Mouse (Mus musculus): ENCODE data around the gene Glb1l2. TPM values are rescaled to one million over a fixed set of nuclear protein-coding genes. Genes with fewer than 3 reads are reported as not detected.

The Glb1l2 gene
- total RNA-seq (2014; fragmentation: Nextera tagmentation) (not detected in 2 replicates), total RNA-seq (2017) (not detected in 2 replicates)

DNA sequence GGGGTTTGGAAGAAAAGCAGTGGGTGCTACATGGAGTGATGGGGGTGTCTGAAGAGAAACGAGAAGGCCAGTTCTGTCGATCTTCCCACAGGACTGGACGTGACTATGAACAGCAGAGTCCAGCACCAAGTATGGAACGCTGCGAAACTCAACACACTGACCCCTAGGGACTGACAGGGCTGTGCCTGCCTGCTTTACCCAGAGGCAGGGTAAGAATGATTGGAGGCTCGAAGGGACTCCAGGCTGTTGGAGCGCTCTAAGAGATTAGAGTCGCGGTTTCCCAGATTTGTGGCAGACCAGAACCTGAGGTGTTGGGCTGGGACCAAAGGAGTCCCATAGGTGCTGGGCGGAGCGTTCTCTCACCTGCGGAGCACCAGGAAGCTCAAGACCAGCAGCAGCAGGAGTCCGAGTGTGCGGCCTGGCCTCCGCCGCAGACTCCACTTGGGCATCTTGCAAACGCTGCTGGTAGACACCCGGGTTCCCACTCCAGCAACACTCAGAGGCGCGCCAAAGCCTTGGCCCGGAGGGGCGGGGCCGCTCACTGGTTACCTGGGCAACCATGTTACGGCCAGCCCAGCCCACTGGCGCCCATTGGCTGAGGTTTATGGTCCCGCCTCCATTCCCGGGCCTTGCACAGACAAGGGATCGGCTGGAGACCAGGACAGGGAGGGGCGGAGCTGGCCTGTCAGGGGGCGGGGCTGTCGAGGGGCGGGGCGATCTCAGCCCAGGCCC is at the start of gene Glb1l2:
Gene Glb1l2 (minus strand): TSS at position 534 of the 732 bp plus-strand sequence.
- ATAC-seq (replicated peaks; ENCODE audit: low FRiP score, low TSS enrichment, poor library complexity, severe bottlenecking): peak; percentile 100

DNA sequence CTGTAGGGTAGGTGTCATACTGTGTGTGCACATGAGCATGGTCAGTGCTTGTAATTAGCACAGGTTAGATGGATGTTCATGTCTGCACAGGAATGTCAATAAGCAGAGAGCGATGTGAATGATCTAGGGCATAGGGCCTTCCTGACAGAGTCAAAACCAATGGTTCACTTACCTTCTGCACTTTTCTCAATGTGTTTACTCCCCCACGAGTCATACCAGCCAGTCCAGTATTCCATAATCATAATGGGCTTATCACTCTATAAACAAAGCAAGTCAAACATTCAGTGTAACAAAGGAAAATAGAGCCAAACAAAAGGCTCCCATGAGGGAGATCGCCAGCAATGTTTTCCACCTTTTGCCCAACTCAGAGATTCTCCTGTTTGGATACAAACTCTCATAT is 24.8 kb upstream of the Glb1l2 start:
- no peak for ATAC-seq (replicated peaks; ENCODE audit: low FRiP score, low TSS enrichment, poor library complexity, severe bottlenecking)

DNA sequence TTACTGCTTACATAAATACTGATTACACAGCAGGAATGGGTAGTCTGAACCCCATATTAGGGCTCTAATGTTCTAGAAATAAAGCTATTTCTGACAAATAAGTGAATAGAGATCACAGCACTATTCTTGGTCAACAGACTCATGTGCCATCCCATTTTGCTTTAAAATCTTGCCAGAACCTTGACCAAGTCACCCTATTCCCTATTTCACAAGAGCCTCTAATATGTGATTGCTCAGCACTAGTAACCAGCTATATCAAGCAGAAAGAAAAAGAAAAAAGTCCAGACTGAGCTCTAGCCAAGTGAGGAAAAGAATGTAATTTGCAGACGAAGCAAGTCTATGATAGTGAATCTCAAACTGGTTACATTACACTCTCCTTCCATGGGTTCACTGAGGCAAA is 13.7 kb upstream of the Glb1l2 start:
- ATAC-seq (replicated peaks; ENCODE audit: low FRiP score, low TSS enrichment, poor library complexity, severe bottlenecking): no peak

DNA sequence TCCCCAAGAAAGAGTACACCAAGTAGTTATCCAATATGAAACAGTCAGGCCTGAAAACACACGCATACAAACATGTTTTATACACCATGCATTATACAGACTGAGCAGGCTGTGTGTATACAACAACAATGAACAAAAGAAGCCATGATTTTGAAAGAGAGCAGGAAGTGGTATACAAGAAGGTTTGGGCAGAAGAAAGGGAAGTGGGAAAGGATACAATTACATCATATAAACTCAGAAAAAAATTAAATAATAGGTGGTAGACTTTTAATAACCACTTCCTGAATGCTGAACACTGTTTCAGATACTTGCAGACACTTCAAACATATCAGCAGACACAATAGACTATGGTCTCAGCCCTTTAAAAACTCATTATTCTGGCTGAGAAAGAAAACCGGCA is 2.5 kb upstream of the Glb1l2 start:
- no peak for ATAC-seq (replicated peaks; ENCODE audit: low FRiP score, low TSS enrichment, poor library complexity, severe bottlenecking)

DNA sequence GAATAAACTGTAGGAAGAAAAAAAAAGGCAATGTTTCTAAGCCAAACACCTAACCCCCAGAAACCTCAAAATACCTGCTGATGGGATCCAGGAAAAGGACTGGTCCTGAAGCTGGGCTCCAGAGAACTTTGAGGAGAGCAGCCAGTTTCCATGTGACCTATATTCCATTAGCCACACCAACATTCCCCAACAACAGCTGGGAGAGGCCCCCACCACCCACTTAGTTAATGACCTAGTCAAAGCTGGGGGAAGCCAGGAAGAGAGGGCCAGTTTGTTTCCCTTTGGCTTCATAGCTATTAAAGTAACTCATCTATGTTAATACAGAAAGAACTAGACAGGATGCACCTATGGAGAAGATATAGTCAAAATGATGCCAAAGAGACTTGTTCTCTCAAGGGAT is 1.9 kb downstream of the Glb1l2 start:
- no peak for ATAC-seq (replicated peaks; ENCODE audit: low FRiP score, low TSS enrichment, poor library complexity, severe bottlenecking)

DNA sequence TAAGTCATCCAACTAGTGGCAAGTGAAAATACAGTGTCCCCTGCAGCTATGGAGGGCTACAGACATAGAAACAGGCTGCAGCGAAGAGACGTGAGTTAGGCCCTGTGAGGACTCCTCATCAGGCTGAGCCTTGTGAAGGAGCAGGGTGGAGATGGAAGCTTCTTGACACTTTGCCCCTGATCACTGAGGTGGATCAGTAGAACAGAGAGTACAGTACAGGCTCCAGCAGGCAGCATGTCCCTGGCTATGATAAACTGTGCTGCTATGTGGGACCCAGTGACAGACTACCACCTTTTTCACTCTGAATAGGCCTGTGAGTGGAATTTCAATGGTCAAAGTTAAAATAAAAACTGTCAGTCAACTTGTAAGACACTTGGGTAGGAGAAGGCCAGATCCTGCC is 5.9 kb downstream of the Glb1l2 start:
- no peak for ATAC-seq (replicated peaks; ENCODE audit: low FRiP score, low TSS enrichment, poor library complexity, severe bottlenecking)

DNA sequence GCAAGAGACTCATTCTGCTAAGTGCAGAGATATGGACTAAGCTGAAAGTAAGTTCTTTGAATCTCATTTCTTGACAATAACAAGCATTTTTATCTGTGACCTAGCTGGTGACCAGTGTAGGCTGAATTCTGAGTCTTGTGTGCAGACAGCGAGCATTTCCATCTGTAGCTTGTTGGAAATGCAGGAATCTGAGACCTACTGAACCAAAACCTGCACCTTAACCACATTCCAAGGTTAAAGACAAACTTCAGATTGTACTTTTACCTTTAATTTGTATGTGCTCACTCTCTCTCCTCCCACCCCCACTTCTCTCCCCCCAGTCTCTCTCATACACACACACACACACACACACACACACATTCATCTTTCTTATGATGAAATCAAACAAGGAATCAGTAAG is 7.5 kb downstream of the Glb1l2 start:
- ATAC-seq (replicated peaks; ENCODE audit: low FRiP score, low TSS enrichment, poor library complexity, severe bottlenecking): no peak

DNA sequence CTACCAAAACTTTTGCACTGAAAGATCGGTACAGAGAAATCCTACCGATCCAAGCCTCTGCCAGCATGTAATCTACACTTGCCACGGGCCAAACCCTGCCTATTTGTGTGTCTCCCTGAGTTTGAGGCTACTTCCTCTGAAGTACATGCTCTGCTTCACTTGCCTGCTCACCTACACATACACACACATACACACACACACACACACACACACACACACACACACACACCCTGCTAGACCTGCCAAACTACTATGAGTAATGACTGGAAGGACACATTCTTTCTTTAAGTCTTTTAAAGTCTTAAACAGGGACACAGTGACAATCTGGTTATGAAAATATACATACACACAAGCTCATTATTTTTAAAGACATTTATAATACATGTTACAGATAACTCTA is 8.1 kb downstream of the Glb1l2 start:
- no peak for ATAC-seq (replicated peaks; ENCODE audit: low FRiP score, low TSS enrichment, poor library complexity, severe bottlenecking)

DNA sequence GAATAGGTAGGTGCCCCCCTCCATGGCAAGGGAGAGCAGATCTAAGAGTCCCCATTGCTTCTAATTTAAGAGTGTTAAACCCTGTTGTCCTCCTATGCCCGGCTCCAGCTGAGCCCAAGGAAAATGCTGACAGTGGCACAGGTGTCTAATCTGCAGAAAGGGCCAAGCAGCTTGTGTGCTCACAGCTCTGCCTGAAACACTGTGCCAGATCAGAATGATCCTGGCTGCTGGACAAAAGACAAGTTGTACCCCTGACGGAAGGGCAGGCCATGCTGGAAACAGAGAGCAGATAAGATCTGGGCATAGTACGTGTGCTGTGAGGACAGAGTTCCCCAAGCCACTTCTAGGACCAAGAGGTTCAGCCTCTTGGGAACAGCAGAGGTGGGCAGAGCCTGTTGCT is 13.4 kb downstream of the Glb1l2 start:
- no peak for ATAC-seq (replicated peaks; ENCODE audit: low FRiP score, low TSS enrichment, poor library complexity, severe bottlenecking)

DNA sequence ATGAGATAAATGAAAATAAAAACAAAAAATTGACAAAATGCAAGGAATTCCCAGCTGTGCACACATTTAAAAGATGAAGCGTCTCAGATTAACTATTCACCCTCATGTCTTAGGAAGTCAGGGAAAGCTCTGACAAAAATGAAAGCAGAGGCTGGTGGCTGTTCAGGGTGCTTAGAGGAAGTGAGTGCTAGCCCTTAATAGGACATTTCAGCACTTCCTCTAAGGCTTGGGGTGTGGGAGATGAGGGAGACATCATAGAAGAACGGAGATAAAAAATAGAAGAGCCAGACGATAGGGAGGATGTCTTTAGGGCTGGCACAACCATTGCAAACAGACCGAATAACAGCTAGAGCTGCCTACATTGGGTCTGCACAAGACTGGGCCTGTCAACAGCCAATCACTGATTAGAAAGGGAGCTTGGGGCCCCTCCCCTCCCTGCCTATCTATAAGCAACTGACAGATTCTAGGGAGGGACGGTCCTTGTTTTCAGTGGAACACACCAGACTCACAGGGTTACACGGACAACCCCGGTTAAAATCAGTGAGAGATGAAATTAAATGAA is 22.8 kb downstream of the Glb1l2 start:
- ATAC-seq (replicated peaks; ENCODE audit: low FRiP score, low TSS enrichment, poor library complexity, severe bottlenecking): peak; percentile 77

DNA sequence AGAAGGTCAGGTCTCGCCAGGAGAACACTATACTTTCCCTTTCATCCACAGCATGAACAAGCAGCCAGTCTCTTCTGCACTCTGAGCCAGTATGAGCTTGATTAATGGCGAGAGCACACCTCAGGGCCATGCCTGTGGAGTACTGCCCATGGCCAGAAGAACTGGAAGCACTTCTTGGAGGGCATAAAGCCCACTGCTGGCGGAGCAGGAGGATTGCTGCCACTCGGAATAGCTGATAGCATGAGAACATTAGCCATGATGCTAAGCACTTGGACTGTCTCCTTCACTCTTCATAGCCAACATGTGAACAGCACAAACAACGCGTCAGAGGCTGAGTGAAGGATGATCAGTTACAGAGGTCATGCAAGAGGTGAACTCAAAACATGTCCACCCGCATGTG is 27.8 kb downstream of the Glb1l2 start:
- no peak for ATAC-seq (replicated peaks; ENCODE audit: low FRiP score, low TSS enrichment, poor library complexity, severe bottlenecking)

DNA sequence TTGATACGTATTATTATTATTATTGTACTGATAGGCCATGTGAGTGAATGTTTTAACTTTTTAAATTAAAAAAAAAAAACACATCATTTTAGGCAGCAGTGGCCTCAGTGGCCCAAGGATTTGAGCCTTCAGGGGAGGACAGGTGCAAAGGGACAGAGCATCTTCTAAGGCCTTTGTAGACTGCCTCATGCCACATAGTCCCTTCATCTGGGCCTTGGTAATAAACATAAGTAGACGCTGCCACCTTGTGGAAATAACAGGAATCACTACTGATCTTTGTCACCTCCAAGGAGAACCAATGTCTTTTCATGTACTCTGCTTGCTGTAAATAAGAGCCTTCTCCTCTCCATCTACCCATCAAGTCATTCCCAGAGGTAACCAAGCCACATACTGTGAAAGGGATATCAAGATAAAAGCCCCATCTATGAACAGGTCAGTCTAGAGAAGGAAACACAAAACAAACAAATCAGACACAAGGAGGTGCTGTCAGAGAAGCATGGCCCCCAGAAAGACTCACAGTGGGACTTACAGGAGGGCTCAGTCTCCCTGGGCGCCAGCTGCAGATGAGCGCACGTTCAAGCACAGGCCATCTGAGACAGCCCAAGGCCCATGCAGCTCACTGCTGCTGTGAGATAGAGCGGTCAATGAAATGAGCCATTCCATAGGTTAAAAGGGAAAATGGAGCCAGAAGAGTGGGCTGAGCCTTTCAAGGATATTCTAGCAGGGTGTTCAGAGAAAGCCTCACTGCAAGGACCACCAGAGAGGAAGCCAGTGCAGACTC is 30.0 kb downstream of the Glb1l2 start:
- ATAC-seq (replicated peaks; ENCODE audit: low FRiP score, low TSS enrichment, poor library complexity, severe bottlenecking): 0 out of 2 replicates have a peak, but pooled peaks have one; percentile 57

DNA sequence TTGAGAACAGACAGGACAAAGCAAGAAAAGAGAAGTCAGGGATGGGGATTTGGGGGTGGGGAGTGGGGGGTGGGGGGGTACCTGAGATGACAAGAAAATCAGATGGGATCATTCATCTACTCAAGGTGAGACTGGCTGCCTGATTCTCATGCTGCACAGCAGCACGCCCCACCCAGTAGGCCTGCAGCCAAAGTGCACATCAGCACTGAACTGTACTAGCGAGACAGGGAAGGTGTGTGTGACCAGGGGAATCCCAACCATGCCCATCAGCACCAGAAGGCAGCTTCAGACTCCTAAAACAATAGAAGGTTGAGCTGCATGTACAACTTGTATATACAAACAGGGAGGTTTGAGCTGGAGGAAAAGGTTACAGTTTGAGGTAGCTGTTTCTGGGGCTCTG is 30.6 kb downstream of the Glb1l2 start:
- ATAC-seq (replicated peaks; ENCODE audit: low FRiP score, low TSS enrichment, poor library complexity, severe bottlenecking): no peak

DNA sequence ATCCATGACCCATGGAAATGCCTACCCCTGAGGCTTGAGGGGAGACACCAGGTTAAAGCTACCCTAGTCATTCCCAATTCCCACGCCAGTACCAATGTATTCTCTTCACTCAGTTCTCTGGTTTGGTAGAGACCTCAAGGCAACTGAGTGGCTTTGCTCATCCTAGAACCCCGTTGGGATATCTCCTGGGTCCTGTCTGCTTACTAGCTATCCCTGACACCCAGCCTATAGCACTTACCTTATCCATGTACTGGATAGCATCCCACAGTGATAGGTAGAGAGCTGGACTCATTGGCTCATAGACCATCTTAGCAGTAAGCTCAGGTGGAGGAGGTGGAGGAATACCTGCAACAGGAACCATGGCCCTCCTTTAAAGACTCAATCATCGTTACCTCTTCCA is 38.1 kb downstream of the Glb1l2 start:
- ATAC-seq (replicated peaks; ENCODE audit: low FRiP score, low TSS enrichment, poor library complexity, severe bottlenecking): no peak

DNA sequence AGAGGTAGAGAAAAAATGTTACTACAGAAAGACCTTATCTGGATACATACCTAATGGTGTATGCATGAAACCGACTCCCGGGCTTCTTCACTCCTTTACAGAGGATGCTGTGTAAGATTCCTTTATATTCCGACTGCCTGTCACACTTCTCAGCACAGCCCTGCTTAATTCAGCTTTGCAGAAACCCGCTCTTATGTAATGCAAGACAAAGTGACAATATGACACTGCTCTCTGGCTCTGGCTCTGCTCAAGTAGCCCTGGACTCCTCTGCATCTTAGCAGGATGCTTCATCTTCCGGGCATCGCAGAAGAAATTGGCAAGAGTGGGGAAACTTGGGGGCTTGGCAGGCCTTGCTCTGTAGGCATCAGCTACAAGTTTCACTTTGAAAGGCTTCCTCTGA is 43.8 kb downstream of the Glb1l2 start:
- ATAC-seq (replicated peaks; ENCODE audit: low FRiP score, low TSS enrichment, poor library complexity, severe bottlenecking): no peak

DNA sequence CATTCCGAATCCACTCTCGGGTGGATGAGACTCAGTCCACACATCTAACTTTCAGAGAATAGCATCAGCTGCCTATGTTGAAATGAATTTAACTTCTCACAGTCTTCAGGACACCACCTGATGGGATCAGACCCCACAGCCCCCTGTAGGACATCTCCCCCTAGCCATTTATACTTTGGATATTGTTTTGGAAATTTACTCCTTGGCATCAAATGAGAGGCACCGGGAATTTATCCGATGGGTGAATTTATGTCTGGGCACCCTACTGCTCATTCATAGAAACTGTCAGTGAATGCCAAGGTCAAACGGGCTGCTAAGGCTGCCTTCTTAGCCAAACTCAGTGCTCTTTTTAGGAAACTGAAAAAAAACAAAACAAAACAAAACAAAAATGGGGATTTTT is 45.7 kb downstream of the Glb1l2 start:
- ATAC-seq (replicated peaks; ENCODE audit: low FRiP score, low TSS enrichment, poor library complexity, severe bottlenecking): no peak

DNA sequence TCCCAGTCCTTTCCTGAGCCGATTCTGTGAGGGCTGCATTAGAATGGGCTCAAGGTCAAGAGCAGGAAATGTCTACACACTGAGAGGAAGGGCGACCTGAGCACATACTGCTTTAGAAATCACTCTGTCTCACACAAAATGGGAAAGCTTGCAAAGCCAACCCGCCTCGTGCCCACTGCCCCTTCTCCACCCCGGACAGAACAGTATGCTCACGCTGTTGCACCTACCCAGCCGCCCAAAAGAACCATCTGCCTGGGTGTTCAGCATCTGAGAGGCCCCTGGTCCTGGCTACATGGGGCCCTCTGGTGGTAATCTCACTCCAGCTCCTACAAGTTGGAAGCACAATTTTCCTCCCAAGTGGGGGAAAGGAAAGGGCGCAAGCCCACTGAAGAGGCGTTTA is 46.2 kb downstream of the Glb1l2 start:
- no peak for ATAC-seq (replicated peaks; ENCODE audit: low FRiP score, low TSS enrichment, poor library complexity, severe bottlenecking)

DNA sequence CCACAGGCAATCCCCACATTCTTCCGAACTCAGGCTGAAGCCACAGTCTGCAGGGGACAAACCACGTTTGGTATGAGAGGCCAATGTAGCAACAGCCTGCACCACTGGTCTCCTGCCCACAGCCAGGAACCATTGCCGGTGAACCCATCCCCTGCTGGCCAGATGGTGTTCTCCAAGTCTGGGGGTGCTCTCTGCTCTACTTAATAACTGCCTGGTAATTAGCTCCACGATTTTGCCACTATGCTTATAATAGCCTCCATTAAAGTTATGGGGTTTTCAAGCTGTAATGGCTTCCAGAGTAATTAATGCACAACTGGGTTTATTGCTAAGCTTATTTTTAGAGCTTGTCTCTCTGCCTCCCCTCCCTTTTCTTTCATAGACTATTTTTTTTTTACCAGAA is 57.4 kb downstream of the Glb1l2 start:
- no peak for ATAC-seq (replicated peaks; ENCODE audit: low FRiP score, low TSS enrichment, poor library complexity, severe bottlenecking)

DNA sequence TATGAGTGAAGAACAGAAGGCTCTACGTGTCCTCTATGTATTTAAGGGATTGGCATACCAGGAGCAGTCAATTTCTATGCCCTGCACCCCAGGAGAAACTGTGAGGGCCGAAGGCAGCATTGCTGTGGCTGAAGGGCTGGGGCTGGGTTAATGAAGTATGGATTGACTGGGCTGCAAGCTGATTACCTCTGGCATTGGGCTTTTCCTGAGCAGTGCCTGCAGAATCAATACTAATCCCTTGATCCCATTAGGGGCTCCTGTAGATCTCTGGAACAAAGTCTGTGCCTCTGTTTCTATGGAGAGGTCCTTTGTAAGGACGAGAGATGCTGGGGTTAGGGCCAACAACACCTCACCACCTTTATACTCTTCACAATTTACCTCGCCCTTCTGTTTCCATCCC is 59.1 kb downstream of the Glb1l2 start:
- ATAC-seq (replicated peaks; ENCODE audit: low FRiP score, low TSS enrichment, poor library complexity, severe bottlenecking): no peak

DNA sequence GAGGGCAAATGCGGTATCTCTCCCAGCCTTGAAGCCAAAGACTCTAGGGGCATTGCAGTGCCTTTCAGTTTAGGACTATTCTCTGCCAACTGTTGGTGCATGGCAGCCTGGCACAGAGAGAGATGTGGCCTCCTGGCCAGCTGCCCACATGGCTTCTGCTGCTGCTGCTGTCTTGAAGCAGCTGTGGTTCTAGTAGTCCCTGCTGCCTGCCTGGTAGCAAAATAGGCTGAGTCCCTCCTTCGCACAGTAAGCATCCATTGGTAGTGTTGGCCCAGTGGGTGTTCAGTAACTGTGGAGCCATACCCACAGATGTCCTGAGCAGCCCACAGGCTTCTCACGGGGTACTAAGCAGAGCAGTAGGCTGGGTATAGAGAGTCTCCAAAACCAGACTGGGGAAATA is 63.5 kb downstream of the Glb1l2 start:
- ATAC-seq (replicated peaks; ENCODE audit: low FRiP score, low TSS enrichment, poor library complexity, severe bottlenecking): no peak

DNA sequence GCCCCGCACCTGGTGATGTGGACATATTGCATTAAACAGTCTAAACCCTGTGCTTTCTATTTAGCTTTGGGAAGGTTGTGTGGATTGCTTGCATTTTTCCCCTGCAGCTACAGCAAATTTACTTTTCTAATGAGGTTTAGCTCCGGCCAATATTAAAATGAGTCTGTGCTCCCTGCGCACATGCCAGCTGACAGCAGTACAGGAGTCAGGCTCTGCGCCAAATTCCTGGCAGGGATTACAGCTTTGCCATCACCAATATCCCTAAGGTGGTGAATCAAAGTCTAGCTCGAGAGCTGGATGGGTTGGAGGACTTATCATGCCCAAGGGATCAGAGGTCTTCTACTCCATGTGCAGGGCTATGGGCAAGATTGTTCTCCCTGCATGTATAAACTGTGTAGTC is 69.2 kb downstream of the Glb1l2 start:
- ATAC-seq (replicated peaks; ENCODE audit: low FRiP score, low TSS enrichment, poor library complexity, severe bottlenecking): no peak

Measured in megakaryocyte-erythroid progenitor cell, adult 5-6 weeks (primary cell).